Mouse (Mus musculus): Measurements from ENCODE around the gene Sfxn3. TPM values are rescaled to one million over a fixed set of nuclear protein-coding genes. Genes with fewer than 3 reads are reported as not detected.
A peak's percentile ranks its signal among the peaks of the same experiment; 100 is the strongest.

The Sfxn3 gene
- total RNA-seq, 2 experiments from 2014 or later = 63.9 to 66.5 TPM

DNA sequence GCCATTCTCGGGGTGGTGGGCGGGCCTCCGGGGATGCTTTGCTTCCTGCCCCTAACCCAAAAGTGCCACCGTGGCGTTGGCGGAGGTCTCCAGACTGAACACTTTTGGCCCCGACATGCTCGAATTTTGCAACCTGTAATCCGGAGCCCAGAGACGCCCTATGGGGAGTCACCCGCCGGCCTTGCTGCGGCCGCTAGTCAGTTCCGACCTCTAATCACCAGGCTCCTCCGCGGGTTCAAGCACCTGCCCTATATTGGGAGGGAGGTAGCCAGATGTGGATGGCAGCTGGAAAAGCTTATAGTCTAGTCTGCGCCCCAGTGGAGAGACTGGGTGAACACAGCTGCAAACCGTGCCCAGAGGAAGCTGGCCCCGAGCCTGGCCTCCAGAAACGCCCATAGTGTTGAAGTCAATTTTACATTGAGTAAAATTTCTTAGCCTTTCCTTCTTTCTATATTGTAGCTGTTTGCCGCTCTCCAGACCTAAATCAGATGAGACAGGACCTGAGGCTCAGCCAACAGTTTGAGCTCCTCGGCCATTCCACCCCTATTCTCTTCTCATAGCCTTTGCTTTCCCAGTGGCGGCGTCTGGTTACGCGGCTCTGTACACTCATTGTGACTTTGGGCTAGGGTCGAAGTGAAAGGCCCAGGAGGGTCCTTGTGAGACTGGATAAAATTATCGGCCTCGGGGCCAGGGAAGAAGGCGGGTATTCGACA, 28.2 kb downstream of the Sfxn3 start:
- DNase-seq = no peak

GRCm38 (mm10) chr19:45076036-45076575, 28.8 kb downstream of the Sfxn3 start:
- no peak for DNase-seq

- peak; percentile 75 to 84 for DNase-seq
These were observed 29.5 kb downstream of the Sfxn3 start for GRCm38 (mm10) chr19:45076586-45077510.

- no peak for DNase-seq
These were observed 30.7 kb downstream of the Sfxn3 start for GRCm38 (mm10) chr19:45077742-45078645.

DNA sequence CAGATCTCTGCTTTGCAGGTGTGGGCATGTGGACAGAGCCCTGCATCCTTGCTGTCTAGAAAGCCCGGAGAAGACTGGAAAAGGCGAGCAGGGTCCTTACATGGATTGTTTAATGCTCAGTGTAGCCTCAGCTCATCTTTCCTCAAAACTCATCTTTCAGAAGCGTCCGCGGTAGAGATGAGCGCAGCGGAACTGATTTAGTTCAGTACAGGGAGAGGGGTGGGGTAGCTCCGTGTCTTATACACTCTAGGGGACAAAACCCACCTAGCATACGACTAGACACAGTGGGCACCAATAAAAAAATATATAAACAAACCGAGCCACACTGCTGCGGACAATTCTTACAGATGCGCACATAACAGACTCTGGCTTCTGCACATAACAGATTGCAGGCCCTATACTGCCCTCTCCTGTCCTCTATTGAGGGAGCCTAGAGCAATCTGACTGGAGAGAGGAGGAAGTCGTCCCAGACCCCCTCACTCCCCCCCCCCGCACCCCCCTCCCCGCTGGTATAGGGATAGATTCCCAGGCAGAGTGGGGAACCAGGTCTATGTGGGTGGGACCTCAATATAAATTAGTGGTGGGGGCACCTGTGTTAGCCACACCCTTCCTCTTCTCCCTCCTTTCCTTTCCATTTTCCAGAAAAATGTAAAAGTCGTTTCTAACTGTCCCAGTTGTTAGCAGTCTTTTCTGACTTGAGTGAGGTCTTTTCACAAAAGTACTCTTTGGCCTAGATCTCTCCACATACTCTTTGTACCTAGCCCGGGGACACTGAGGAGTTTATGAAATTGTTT, 31.9 kb downstream of the Sfxn3 start:
- no peak for DNase-seq

GRCm38 (mm10) chr19:45079769-45080515, 32.6 kb downstream of the Sfxn3 start:
- peak; percentile 64 to 83 for DNase-seq

DNA sequence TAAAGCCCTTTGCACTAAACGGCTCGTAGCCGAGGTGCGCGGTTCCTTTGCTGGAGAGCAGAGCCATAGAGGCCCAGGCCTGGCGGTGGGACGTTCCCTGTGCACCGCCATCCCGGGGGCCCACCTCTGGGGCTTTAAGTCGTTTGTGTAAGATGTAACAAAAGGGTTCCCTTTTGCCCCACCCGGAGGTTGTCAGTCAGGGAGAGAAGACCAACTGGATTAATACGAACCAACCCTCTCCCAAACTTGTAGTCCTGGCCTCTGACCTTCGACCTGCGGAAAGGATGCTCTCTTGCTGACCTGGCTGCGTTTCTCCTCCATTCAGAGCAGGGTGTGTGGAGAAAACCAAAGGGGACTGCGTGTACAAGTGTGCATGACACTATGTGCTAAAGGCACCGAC, 33.4 kb downstream of the Sfxn3 start:
- DNase-seq = peak in 1 of 2 experiments; percentile 12

- DNase-seq = peak; percentile 68 to 76
These were observed 34.0 kb downstream of the Sfxn3 start for GRCm38 (mm10) chr19:45081279-45081678.

GRCm38 (mm10) chr19:45081841-45082550, 34.7 kb downstream of the Sfxn3 start:
- DNase-seq = peak; percentile 51 to 66

- DNase-seq = peak; percentile 64 to 76
These were observed 50.6 kb downstream of the Sfxn3 start for GRCm38 (mm10) chr19:45097868-45098267.

GRCm38 (mm10) chr19:45100486-45101270, 53.4 kb downstream of the Sfxn3 start:
- DNase-seq = no peak

DNA sequence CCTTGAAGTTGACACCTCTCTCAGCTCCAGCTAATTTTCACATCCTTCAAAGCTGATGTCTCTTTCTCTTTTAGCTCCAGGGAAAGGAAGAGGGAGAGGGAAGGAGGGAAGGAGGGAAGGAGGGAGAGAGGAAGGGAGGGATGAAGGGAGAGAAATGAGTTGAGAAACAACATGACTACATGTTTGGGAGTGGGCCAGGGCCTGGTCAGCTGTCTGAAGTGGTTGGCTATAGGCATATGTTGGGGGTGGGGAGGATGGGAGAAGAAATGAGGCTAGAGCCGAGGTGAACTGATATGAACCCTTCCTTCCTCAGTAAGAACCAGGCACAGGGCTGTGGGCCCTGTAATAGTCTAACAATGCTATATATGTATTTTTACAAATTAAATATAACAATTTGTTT, 58.3 kb downstream of the Sfxn3 start:
- DNase-seq = no peak

Other genes starting within 250 kb of the Sfxn3 start
- 10 to 100 TPM; 23.0 to 23.7 TPM for gene Slf2, start 116.4 kb upstream of the Sfxn3 start, total RNA-seq (2021)
- 1 to 10 TPM; 4.2 to 5.6 TPM for gene Sema4g, start 58.4 kb upstream of the Sfxn3 start, total RNA-seq (2021)
- 10 to 100 TPM; 30.8 to 33.0 TPM for gene Twnk, start 41.8 kb upstream of the Sfxn3 start, total RNA-seq (2021)
- 10 to 100 TPM; 49.0 to 53.6 TPM for gene Mrpl43, start 41.1 kb upstream of the Sfxn3 start, total RNA-seq (2021)
- gene Lzts2, start 33.1 kb upstream of the Sfxn3 start, total RNA-seq (2021) = 10 to 100 TPM; 90.4 to 95.6 TPM
- under 1 TPM; 0.13 to 0.23 TPM for gene Pdzd7, start 1.8 kb upstream of the Sfxn3 start, total RNA-seq (2021)
- gene Kazald1, start 27.7 kb downstream of the Sfxn3 start, total RNA-seq (2021) = 1 to 10 TPM; 3.9 to 6.6 TPM
- not detected for gene Tlx1, start 103.2 kb downstream of the Sfxn3 start, total RNA-seq (2021)
- gene Lbx1, start 188.3 kb downstream of the Sfxn3 start, total RNA-seq (2021) = under 1 TPM; 0.10 to 0.17 TPM